Mouse (Mus musculus) kidney, postnatal 14 days (tissue): Measurements from ENCODE around the gene A030003K21Rik.
A peak's percentile ranks its signal among the peaks of the same experiment; 100 is the strongest.
"Not testable (repeated sequence)": the region's sequence is repeated elsewhere in the genome, so short reads cannot be mapped to it uniquely, and the experiment has no call there.

Experiments used
- DNase-seq: peaks from one replicate; pipeline ENCODE4 v3.0.0; 2022; ENCODE audit warnings: mixed read lengths

The A030003K21Rik gene

DNA sequence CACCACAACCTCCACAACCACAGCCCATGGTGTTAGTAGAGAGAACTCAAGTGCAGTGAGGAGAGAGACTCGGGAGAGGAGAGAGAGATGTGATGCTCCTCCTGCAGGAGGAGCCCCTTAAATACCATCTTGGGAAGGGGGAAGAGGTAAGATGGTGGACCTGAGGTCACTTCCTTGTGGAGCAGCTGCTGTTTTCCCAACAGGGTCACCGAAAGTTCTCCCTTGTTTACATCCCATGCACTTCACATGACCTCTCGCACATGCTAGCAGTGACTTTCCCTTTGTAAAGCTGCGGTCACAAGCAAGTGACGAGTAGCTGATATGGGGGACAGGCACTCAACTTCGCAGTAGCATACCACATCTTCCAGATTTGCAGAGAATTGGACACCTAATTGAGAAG is at the start of gene A030003K21Rik:
TSS of gene A030003K21Rik (minus strand) at position 94 of the 400 bp plus-strand sequence.
- DNase-seq, result not testable (repeated sequence)

GRCm38 (mm10) chr1:82992093-82992492 is 48.9 kb upstream of the A030003K21Rik start:
- peak; percentile 59 for DNase-seq

DNA sequence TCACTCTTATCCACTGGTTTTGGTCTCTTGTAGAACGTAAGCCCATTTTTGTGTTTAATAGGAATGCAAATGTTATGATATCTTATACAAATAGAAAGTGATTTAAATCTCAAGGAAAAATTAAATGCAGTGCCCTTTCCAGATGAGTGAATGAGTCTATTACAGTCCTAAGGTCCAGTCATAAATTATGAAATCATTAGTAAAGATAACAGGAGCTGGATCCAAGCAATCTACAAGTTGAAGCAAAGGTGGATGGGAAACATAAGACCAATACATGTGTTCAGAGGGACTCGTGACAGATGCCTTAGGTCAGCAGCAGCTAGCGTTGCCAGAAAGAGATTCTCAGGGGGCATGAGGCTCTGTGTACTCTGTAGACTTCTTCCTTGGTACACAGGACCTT is 48.4 kb upstream of the A030003K21Rik start:
- no peak for DNase-seq

GRCm38 (mm10) chr1:82991062-82991461 is 47.9 kb upstream of the A030003K21Rik start:
- peak; percentile 10 for DNase-seq

- DNase-seq, result peak; percentile 71
Measured at GRCm38 (mm10) chr1:82987530-82988198, 44.5 kb upstream of the A030003K21Rik start.

DNA sequence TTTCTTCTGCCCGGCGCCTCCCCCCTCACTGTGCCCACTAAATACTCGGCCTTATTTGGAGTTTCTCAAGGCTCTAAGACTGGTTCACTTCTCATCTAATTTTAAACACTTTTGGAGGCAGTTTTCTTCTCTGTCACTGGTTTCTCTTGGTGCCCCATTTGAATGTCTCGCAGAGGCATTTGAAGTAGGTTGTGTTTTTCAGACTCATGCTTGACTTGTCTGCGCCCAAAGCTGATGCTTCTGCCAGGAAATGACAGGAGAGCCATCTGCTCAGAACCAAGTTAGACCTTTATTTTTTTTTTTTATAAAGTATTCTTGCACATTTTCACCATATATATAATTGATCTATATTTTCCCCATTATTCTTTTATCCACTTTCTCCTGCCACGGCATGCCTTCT is 43.5 kb upstream of the A030003K21Rik start:
- no peak for DNase-seq

DNA sequence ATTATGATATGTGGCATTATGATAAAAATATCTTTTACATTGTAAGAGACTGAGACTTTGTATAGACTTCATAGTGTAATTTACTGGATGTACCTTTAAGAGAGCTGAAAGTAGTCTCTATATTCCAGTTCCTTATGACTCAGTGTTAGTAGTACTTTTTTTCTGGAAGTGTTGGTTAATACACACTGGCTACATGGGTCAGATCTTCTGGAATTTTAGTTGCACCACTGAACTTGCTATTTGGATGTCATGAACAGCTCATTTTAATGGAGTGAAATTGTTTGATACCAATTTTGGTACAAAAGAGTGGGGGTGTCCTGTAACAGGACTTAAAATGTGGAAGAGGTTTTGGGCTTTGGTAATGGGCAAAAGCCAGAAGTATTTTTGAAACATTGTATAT is 34.7 kb upstream of the A030003K21Rik start:
- no peak for DNase-seq

GRCm38 (mm10) chr1:82975750-82976149 is 32.6 kb upstream of the A030003K21Rik start:
- peak; percentile 14 for DNase-seq

DNA sequence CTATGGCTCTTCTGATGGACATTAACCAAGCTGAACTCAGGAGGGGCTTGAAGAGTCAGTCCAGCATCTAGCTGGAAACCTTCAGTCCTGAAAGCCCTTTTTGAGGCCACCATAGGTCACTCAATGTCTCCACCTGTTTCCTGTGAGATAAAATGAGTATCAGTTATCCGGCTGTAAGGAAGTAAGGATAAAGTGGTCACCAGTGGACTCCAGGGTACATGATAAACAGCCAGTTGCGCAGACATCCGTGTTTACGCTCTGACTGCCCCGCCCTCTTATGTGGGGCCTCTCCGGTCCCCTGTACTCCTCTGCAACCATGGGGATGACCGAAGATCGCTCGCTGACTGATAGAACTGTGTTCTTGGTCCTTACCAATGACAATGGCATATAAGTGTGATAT is 31.2 kb upstream of the A030003K21Rik start:
- peak; percentile 11 for DNase-seq

GRCm38 (mm10) chr1:82973901-82974300 is 30.7 kb upstream of the A030003K21Rik start:
- no peak for DNase-seq

DNA sequence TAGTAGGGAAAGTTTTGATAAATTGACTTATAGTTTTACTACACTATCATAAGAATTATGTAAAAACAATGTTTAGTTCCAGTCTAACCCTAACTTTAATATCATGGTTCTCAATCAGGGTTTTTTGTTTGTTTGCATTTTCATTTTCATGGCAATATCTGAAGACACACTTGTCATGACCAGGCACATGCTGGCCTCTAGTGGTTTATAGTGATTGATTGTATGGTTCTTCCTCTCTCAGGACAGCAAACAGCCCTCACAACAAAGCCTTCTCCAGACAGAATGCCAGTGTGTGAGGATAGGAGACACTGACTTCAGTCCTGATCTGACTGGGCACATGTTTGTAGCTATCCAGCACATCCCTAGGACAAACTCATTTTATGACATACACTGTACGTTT is 30.1 kb upstream of the A030003K21Rik start:
- DNase-seq, result peak; percentile 17

GRCm38 (mm10) chr1:82972046-82972445 is 28.9 kb upstream of the A030003K21Rik start:
- peak; percentile 52 for DNase-seq

- DNase-seq, result no peak
Measured at GRCm38 (mm10) chr1:82966413-82966812, 23.2 kb upstream of the A030003K21Rik start.

- DNase-seq, result no peak
Measured at GRCm38 (mm10) chr1:82959870-82960385, 16.7 kb upstream of the A030003K21Rik start, which contains the start of gene Gm47955. Gm47955 (plus strand) TSS chr1:82960286.

DNA sequence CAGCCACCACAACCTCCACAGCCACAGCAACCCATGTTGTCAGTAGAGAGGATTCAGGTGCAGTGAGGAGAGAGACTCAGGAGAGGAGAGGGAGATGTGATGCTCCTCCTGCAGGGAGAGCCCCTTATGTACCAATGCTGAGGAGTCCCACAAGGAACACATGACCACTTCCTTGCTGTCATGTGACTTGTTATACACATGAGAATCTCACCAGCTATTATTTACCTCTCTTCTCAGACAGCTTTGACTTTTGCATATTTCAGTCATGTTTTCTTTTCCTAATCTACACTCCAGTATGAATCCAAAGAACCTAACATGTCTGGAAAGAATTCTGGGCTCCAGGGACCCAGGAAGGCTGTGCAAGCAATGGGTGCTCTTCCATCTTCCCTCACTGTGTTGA is 12.7 kb upstream of the A030003K21Rik start, which contains the start of gene Gm7544:
TSS of gene Gm7544 (minus strand) at position 101 of the 400 bp plus-strand sequence.
- not testable (repeated sequence) for DNase-seq

- DNase-seq, result no peak
Measured at GRCm38 (mm10) chr1:82948601-82949000, 5.4 kb upstream of the A030003K21Rik start.

DNA sequence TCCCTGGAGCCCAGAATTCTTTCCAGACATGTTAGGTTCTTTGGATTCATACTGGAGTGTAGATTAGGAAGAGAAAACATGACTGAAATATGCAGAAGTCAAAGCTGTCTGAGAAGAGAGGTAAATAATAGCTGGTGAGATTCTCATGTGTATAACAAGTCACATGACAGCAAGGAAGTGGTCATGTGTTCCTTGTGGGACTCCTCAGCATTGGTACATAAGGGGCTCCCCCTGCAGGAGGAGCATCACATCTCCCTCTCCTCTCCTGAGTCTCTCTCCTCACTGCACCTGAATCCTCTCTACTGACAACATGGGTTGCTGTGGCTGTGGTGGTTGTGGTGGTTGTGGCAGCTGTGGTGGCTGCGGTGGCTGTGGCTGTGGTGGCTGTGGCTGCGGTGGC is 2.8 kb upstream of the A030003K21Rik start:
- not testable (repeated sequence) for DNase-seq

GRCm38 (mm10) chr1:82942505-82942904 is 683 bp downstream of the A030003K21Rik start:
- not testable (repeated sequence) for DNase-seq

DNA sequence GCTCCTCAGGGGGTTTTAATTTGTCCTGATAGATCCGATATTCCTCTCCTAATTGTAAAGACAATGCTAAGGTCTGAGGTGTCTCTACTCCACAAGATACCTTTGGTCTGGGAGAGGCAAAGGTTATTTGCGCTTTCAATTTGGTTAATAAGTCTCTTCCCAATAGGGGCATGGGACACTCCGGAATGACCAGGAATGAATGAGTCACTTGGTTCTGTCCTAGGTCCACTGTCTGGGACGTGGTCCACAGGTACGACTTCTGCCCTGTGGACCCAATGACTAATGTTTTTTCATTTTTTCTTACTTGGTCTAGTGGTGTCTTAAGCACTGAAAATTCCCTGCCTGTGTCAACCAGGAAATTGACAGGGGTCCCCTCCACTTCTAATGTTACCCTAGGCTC is 4.5 kb downstream of the A030003K21Rik start:
- no peak for DNase-seq

DNA sequence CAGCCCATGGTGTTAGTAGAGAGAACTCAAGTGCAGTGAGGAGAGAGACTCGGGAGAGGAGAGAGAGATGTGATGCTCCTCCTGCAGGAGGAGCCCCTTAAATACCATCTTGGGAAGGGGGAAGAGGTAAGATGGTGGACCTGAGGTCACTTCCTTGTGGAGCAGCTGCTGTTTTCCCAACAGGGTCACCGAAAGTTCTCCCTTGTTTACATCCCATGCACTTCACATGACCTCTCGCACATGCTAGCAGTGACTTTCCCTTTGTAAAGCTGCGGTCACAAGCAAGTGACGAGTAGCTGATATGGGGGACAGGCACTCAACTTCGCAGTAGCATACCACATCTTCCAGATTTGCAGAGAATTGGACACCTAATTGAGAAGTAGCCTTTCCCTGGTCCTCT is 11.9 kb downstream of the A030003K21Rik start, which contains the start of gene Gm6217:
TSS of gene Gm6217 (minus strand) at position 74 of the 400 bp plus-strand sequence.
- not testable (repeated sequence) for DNase-seq

- DNase-seq, result not testable (repeated sequence)
Measured at GRCm38 (mm10) chr1:82930558-82930957, 12.6 kb downstream of the A030003K21Rik start.

DNA sequence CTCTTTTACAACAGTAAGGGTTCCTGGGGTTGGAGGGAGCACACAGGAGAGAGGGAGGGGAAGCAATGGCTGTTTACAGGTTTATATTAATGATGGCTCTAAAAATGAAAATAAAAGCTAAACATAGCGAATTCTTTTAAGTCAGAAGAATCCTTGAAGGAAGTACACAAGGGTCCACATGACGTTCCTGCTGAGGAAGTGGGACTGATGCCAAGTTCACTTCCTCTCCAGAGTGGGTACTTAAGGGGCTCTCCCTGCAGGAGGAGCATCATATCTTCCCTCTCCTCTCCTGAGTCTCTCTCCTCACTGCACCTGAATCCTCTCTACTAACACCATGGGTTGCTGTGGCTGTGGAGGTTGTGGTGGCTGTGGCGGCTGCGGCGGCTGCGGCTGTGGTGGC is 18.5 kb downstream of the A030003K21Rik start, which contains the start of gene A030014E15Rik:
TSS of gene A030014E15Rik (plus strand) at position 268 of the 400 bp plus-strand sequence.
- DNase-seq, result peak; percentile 14

DNA sequence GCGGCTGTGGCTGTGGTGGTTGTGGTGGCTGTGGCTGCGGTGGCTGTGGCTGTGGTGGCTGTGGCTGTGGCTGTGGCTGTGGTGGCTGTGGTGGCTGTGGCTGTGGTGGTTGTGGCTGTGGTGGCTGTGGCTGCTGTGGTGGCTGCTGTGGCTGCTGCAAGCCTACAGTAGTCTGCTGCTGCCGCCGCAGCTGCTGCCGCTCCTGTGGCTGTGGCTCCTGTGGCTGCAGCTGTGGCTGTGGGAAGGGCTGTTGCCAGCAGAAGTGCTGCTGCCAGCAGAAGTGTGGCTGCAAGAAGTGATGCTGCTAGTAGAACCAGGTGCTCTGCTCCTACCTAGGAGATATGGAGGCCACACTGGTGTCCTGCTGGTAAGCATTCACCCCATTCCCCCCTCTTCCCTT is 29.8 kb downstream of the A030003K21Rik start:
- DNase-seq, result not testable (repeated sequence)

- DNase-seq, result no peak
Measured at GRCm38 (mm10) chr1:82913025-82913424, 30.2 kb downstream of the A030003K21Rik start, which contains the start of gene A030005L19Rik. A030005L19Rik (plus strand) TSS chr1:82913325.
